Mouse (Mus musculus) ovary, postnatal 14 days (tissue): Measurements from ENCODE around the gene Igsf3.

Source experiments
- DNase-seq: peaks from one replicate; pipeline ENCODE4 v3.0.0; 2022; ENCODE audit warnings: low spot score

The Igsf3 gene

GRCm38 (mm10) chr3:101502086-101502760, 125.3 kb downstream of the Igsf3 start:
- DNase-seq = no peak

- DNase-seq = peak; percentile 75
Measured at GRCm38 (mm10) chr3:101506179-101506578, 129.3 kb downstream of the Igsf3 start.

- no peak for DNase-seq
Measured at GRCm38 (mm10) chr3:101506970-101507702, 130.3 kb downstream of the Igsf3 start.

- DNase-seq = no peak
Measured at GRCm38 (mm10) chr3:101507766-101508165, 130.9 kb downstream of the Igsf3 start.

GRCm38 (mm10) chr3:101509707-101510544, 133.0 kb downstream of the Igsf3 start:
- no peak for DNase-seq

DNA sequence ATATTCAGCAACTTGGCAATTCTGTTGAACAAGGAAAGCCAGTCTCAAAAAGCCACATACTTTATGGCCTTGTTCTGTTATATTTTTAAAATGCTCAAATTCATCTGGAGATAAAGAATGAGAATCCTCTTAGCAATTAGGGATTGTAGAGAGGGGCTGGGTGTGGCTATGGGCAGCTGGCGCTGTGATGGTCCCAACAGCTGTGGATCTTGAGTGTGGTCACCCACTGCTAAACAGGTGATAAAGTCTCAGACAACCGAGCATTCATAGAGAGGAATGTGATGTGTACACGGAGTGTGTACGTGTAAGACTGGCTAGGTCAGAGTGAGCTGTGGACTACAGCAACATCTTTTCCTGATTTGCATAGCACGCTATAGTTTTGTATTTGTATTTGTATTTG, 133.7 kb downstream of the Igsf3 start:
- DNase-seq = no peak
